Mouse (Mus musculus) midbrain, embryonic 10.5 days (tissue): Measurements from ENCODE around the gene Lipe. TPM values are rescaled to one million over a fixed set of nuclear protein-coding genes. Genes with fewer than 3 reads are reported as not detected.
A peak's percentile ranks its signal among the peaks of the same experiment; 100 is the strongest.

ENCODE experiments used
- DNase-seq: peaks from one replicate; pipeline ENCODE4 v3.0.0-alpha.2; 2017; ENCODE audit warnings: low spot score
- H3K27ac ChIP-seq: fragments of 300-500 bp; sonication (generic); replicated peaks from 2 replicates; pipeline ENCODE4 v1.5.1; 2016; ENCODE audit warnings: mild to moderate bottlenecking
- H3K27me3 ChIP-seq: fragments of 300-500 bp; sonication (generic); 2 replicates; pipeline ENCODE4 v1.6.1; 2016; ENCODE audit warnings: low read depth, mild to moderate bottlenecking; ENCODE audit not compliant: poor library complexity, severe bottlenecking
- H3K36me3 ChIP-seq: fragments of 300-500 bp; sonication (generic); 2 replicates; pipeline ENCODE4 v1.6.1; 2016; ENCODE audit warnings: mild to moderate bottlenecking, moderate library complexity
- H3K4me1 ChIP-seq: fragments of 300-500 bp; sonication (generic); 2 replicates; pipeline ENCODE4 v1.6.1; 2016
- H3K4me3 ChIP-seq: fragments of 300-500 bp; sonication (generic); 2 replicates; pipeline ENCODE4 v1.5.1; 2016; ENCODE audit warnings: mild to moderate bottlenecking, moderate library complexity
- H3K9me3 ChIP-seq: fragments of 300-500 bp; sonication (generic); replicated peaks from 2 replicates; pipeline ENCODE4 v1.6.1; 2016; ENCODE audit warnings: mild to moderate bottlenecking
- WGBS: fragments of 180-500 bp; shearing (Covaris S2); methylation state at CpG from one replicate; pipeline ENCODE4 v1.1.7; 2016; 5-methylcytosine and 5-hydroxymethylcytosine counted together
- polyA plus RNA-seq: library from polyadenylated mRNA; unstranded; fragments of >200 nt; fragmentation: Nextera tagmentation; extraction: Ambion mirVana; gene quantifications from 2 replicates; pipeline ENCODE4 v1.2.1, GENCODE M21; 2016

The Lipe gene
- polyA plus RNA-seq: 4.7 and 7.0 TPM in 2 replicates

GRCm38 (mm10) chr7:25398610-25399009 lies at the start of gene Lipe:
Gene Lipe (minus strand): TSS chr7:25398710.
- Histone ChIP-seq H3K9me3 (no peaks in the 10 kb centered on the region), H3K4me1 (peaks cover 25% of the 10 kb centered on the region), H3K27me3 (peaks cover 27% of the 10 kb centered on the region), H3K4me3 (no peak within 1 kb of the TSS), H3K27ac (no peak within 1 kb of the TSS), H3K36me3 (no peaks in the 10 kb centered on the region)
- no peak for DNase-seq
- WGBS: 97% methylated on average over 1 of the region's 1 CpGs

- H3K36me3 ChIP-seq: no peaks in the 10 kb centered on the region
- no peak overlapping the region for H3K4me3 ChIP-seq
- 88% methylated on average over 6 of the region's 6 CpGs for WGBS
- DNase-seq: no peak
- H3K4me1 ChIP-seq: no peaks in the 10 kb centered on the region
- no peaks in the 10 kb centered on the region for H3K9me3 ChIP-seq
- no peak overlapping the region for H3K27ac ChIP-seq
- no peaks in the 10 kb centered on the region for H3K27me3 ChIP-seq
These were observed 42.3 kb upstream of the Lipe start for GRCm38 (mm10) chr7:25440816-25441153.

GRCm38 (mm10) chr7:25439978-25440815 lies 41.7 kb upstream of the Lipe start:
- Histone ChIP-seq H3K4me1 (no peaks in the 10 kb centered on the region), H3K27ac (no peak overlapping the region), H3K36me3 (no peaks in the 10 kb centered on the region), H3K4me3 (no peak overlapping the region), H3K9me3 (no peaks in the 10 kb centered on the region), H3K27me3 (no peaks in the 10 kb centered on the region)
- 88% methylated on average over 9 of the region's 9 CpGs for whole genome bisulfite sequencing
- DNase-seq: no peak

GRCm38 (mm10) chr7:25439124-25439822 lies 40.8 kb upstream of the Lipe start:
- Histone ChIP-seq H3K27me3 (no peaks in the 10 kb centered on the region), H3K9me3 (no peaks in the 10 kb centered on the region), H3K4me3 (no peak overlapping the region), H3K36me3 (no peaks in the 10 kb centered on the region), H3K4me1 (peaks cover 4% of the 10 kb centered on the region; the same call in 1 of the 2 replicates), H3K27ac (no peak overlapping the region)
- WGBS: 94% methylated on average over 8 of the region's 8 CpGs
- DNase-seq: no peak

GRCm38 (mm10) chr7:25436704-25437103 lies 38.2 kb upstream of the Lipe start:
- DNase-seq: no peak
- Histone ChIP-seq H3K27ac (no peak overlapping the region), H3K4me3 (no peak overlapping the region), H3K9me3 (no peaks in the 10 kb centered on the region), H3K36me3 (no peaks in the 10 kb centered on the region), H3K27me3 (no peaks in the 10 kb centered on the region), H3K4me1 (peaks cover 15% of the 10 kb centered on the region)
- 96% methylated on average over 2 of the region's 2 CpGs for WGBS

GRCm38 (mm10) chr7:25436226-25436625 lies 37.7 kb upstream of the Lipe start:
- no peak overlapping the region for H3K4me3 ChIP-seq
- WGBS: 86% methylated on average over 6 of the region's 6 CpGs
- no peak overlapping the region for H3K27ac ChIP-seq
- no peaks in the 10 kb centered on the region for H3K36me3 ChIP-seq
- no peaks in the 10 kb centered on the region for H3K27me3 ChIP-seq
- H3K9me3 ChIP-seq: no peaks in the 10 kb centered on the region
- no peak for DNase-seq
- peaks cover 15% of the 10 kb centered on the region for H3K4me1 ChIP-seq

GRCm38 (mm10) chr7:25435546-25435851 lies 37.0 kb upstream of the Lipe start:
- H3K27ac ChIP-seq: 0 out of 2 replicates have a peak overlapping the region, but pooled peaks have one; percentile 7
- no peaks in the 10 kb centered on the region for H3K27me3 ChIP-seq
- H3K4me3 ChIP-seq: no peak overlapping the region
- no peaks in the 10 kb centered on the region for H3K9me3 ChIP-seq
- DNase-seq: no peak
- H3K36me3 ChIP-seq: no peaks in the 10 kb centered on the region
- H3K4me1 ChIP-seq: peaks cover 15% of the 10 kb centered on the region
- WGBS: 70% methylated on average over 2 of the region's 2 CpGs

- no peaks in the 10 kb centered on the region for H3K36me3 ChIP-seq
- H3K27me3 ChIP-seq: no peaks in the 10 kb centered on the region
- H3K4me3 ChIP-seq: no peak overlapping the region
- H3K9me3 ChIP-seq: no peaks in the 10 kb centered on the region
- 0 out of 2 replicates have a peak overlapping the region, but pooled peaks have one; percentile 28 for H3K27ac ChIP-seq
- no peak for DNase-seq
- 92% methylated on average over 10 of the region's 10 CpGs for WGBS
- peaks cover 15% of the 10 kb centered on the region for H3K4me1 ChIP-seq
These were observed 36.4 kb upstream of the Lipe start for GRCm38 (mm10) chr7:25434654-25435545.

GRCm38 (mm10) chr7:25433781-25434560 lies 35.5 kb upstream of the Lipe start:
- Histone ChIP-seq H3K27me3 (no peaks in the 10 kb centered on the region), H3K4me1 (peaks cover 15% of the 10 kb centered on the region), H3K9me3 (no peaks in the 10 kb centered on the region), H3K27ac (peak overlapping the region; percentile 75), H3K36me3 (no peaks in the 10 kb centered on the region), H3K4me3 (no peak overlapping the region)
- DNase-seq: no peak
- 93% methylated on average over 9 of the region's 9 CpGs for WGBS

- DNase-seq: no peak
- H3K4me3 ChIP-seq: no peak overlapping the region
- 20% methylated on average over 5 of the region's 5 CpGs for WGBS
- H3K27me3 ChIP-seq: no peaks in the 10 kb centered on the region
- peak overlapping the region; percentile 75 for H3K27ac ChIP-seq
- H3K36me3 ChIP-seq: no peaks in the 10 kb centered on the region
- peaks cover 15% of the 10 kb centered on the region for H3K4me1 ChIP-seq
- no peaks in the 10 kb centered on the region for H3K9me3 ChIP-seq
These were observed 34.6 kb upstream of the Lipe start for GRCm38 (mm10) chr7:25433007-25433541.

- WGBS: 90% methylated on average over 6 of the region's 6 CpGs
- no peak for DNase-seq
- H3K4me3 ChIP-seq: no peak overlapping the region
- no peaks in the 10 kb centered on the region for H3K9me3 ChIP-seq
- no peak overlapping the region for H3K27ac ChIP-seq
- no peaks in the 10 kb centered on the region for H3K36me3 ChIP-seq
- peaks cover 15% of the 10 kb centered on the region for H3K4me1 ChIP-seq
- no peaks in the 10 kb centered on the region for H3K27me3 ChIP-seq
These were observed 33.9 kb upstream of the Lipe start for GRCm38 (mm10) chr7:25432381-25432780.
